Mouse (Mus musculus) hindbrain, postnatal 0 days (tissue): ENCODE measurements around the gene 9430097D07Rik. TPM values are rescaled to one million over a fixed set of nuclear protein-coding genes. Genes with fewer than 3 reads are reported as not detected.

Experiments
- ATAC-seq: fragments of 200-750 bp; cut with Nextera tagmentation; 2 replicates; pipeline ENCODE4 v1.8.0; 2017; ENCODE audit warnings: mild to moderate bottlenecking, moderate TSS enrichment, moderate library complexity
- DNase-seq: peaks from one replicate; pipeline ENCODE4 v3.0.0-alpha.2; 2015; ENCODE audit warnings: low spot score
- H3K27ac ChIP-seq: fragments of 300-500 bp; sonication (generic); 2 replicates; pipeline ENCODE4 v1.5.1; 2014; ENCODE audit warnings: mild to moderate bottlenecking
- H3K27me3 ChIP-seq: fragments of 300-500 bp; sonication (generic); 2 replicates; pipeline ENCODE4 v1.6.1; 2014; ENCODE audit warnings: low read length, mixed read lengths; ENCODE audit not compliant: insufficient read depth
- H3K36me3 ChIP-seq: fragments of 300-500 bp; sonication (generic); 2 replicates; pipeline ENCODE4 v1.6.1; 2014; ENCODE audit warnings: low read length, mixed read lengths; ENCODE audit not compliant: insufficient read depth
- H3K4me1 ChIP-seq: fragments of 300-500 bp; sonication (generic); 2 replicates; pipeline ENCODE4 v1.6.1; 2014; ENCODE audit warnings: antibody characterized with exemption, low read length, mixed read lengths; ENCODE audit not compliant: insufficient read depth
- H3K4me2 ChIP-seq: fragments of 300-500 bp; sonication (generic); 2 replicates; pipeline ENCODE4 v1.6.1; 2014; ENCODE audit warnings: low read depth, mild to moderate bottlenecking, low read length, moderate library complexity, mixed read lengths
- H3K4me3 ChIP-seq: fragments of 300-500 bp; sonication (generic); 2 replicates; pipeline ENCODE4 v1.5.1; 2014; ENCODE audit warnings: low read length
- H3K9ac ChIP-seq: fragments of 300-500 bp; sonication (generic); replicated peaks from 2 replicates; pipeline ENCODE4 v1.6.1; 2014; ENCODE audit warnings: mild to moderate bottlenecking, low read length, moderate library complexity, mixed read lengths
- H3K9me3 ChIP-seq: fragments of 300-500 bp; sonication (generic); 2 replicates; pipeline ENCODE4 v1.6.1; 2016; ENCODE audit warnings: low read length, mixed read lengths
- CTCF ChIP-seq: IDR thresholded peaks from 2 replicates; pipeline ENCODE4 v1.5.1; 2016; ENCODE audit warnings: antibody characterized with exemption, control low read depth, low read depth
- WGBS: fragments of 180-500 bp; shearing (Covaris S2); extraction: QIAGEN DNeasy Blood & Tissue Kit; methylation state at CpG from one replicate; pipeline ENCODE4 v1.1.7; 2014; 5-methylcytosine and 5-hydroxymethylcytosine counted together
- polyA plus RNA-seq: library from polyadenylated mRNA; unstranded; fragments of >200 nt; fragmentation: Nextera tagmentation; extraction: Ambion mirVana; gene quantifications from 2 replicates; pipeline ENCODE4 v1.2.1, GENCODE M21; 2015
- total RNA-seq: library from RNA; depleted of rRNA; stranded (reverse); fragments of >200 nt; gene quantifications from 2 replicates; pipeline ENCODE4 v1.2.3, GENCODE M21; 2014

Gene 9430097D07Rik
- total and polyA plus RNA-seq, 2 experiments from 2014 or later = 0.21 to 0.76 TPM

GRCm38 (mm10) chr2:32541333-32541908, 34.1 kb downstream of the 9430097D07Rik start:
- TF ChIP-seq CTCF = no peak
- H3K4me1 ChIP-seq = peaks cover 35% of the 10 kb centered on the region
- no peaks in the 10 kb centered on the region for H3K36me3 ChIP-seq
- DNase-seq (no peak), ATAC-seq (no peak)
- WGBS = 84% methylated on average over 2 of the region's 2 CpGs
- H3K27me3 ChIP-seq = no peaks in the 10 kb centered on the region
- H3K27ac ChIP-seq = no peak overlapping the region
- no peak overlapping the region for H3K9ac ChIP-seq
- H3K4me3 ChIP-seq = no peak overlapping the region
- H3K4me2 ChIP-seq = no peak overlapping the region
- H3K9me3 ChIP-seq = no peaks in the 10 kb centered on the region

- no peaks in the 10 kb centered on the region for H3K27me3 ChIP-seq
- H3K4me1 ChIP-seq = peaks cover 35% of the 10 kb centered on the region
- H3K27ac ChIP-seq = no peak overlapping the region
- ATAC-seq = no peak
- no peak overlapping the region for H3K9ac ChIP-seq
- H3K4me2 ChIP-seq = peak overlapping the region; percentile 74
- no peak for DNase-seq
- TF ChIP-seq CTCF = no peak
- H3K36me3 ChIP-seq = no peaks in the 10 kb centered on the region
- H3K9me3 ChIP-seq = no peaks in the 10 kb centered on the region
- 72% methylated on average over 14 of the region's 14 CpGs for WGBS
- H3K4me3 ChIP-seq = no peak overlapping the region
Measured at GRCm38 (mm10) chr2:32539452-32539981, 36.0 kb downstream of the 9430097D07Rik start.

GRCm38 (mm10) chr2:32538461-32538860, 37.0 kb downstream of the 9430097D07Rik start:
- ATAC-seq (no peak), DNase-seq (no peak)
- Histone ChIP-seq H3K4me1 (peaks cover 35% of the 10 kb centered on the region), H3K27me3 (no peaks in the 10 kb centered on the region), H3K36me3 (no peaks in the 10 kb centered on the region), H3K9me3 (no peaks in the 10 kb centered on the region), H3K9ac (no peak overlapping the region), H3K27ac (no peak overlapping the region), H3K4me2 (peak overlapping the region; percentile 74), H3K4me3 (no peak overlapping the region)
- 51% methylated on average over 4 of the region's 4 CpGs for WGBS
- no peak for TF ChIP-seq CTCF

- H3K4me1 ChIP-seq = peaks cover 32% of the 10 kb centered on the region
- WGBS = 57% methylated on average over 5 of the region's 5 CpGs
- no peak for ATAC-seq
Measured at GRCm38 (mm10) chr2:32537941-32538340, 37.5 kb downstream of the 9430097D07Rik start.

GRCm38 (mm10) chr2:32537360-32537905, 38.1 kb downstream of the 9430097D07Rik start:
- peak overlapping the region; percentile 94; the same call in 1 of the 2 replicates for H3K27ac ChIP-seq
- H3K36me3 ChIP-seq = no peaks in the 10 kb centered on the region
- peaks cover 27% of the 10 kb centered on the region for H3K4me1 ChIP-seq
- TF ChIP-seq CTCF = no peak
- no peaks in the 10 kb centered on the region for H3K27me3 ChIP-seq
- H3K4me2 ChIP-seq = peak overlapping the region; percentile 74
- 9% methylated on average over 9 of the region's 9 CpGs for WGBS
- no peaks in the 10 kb centered on the region for H3K9me3 ChIP-seq
- peak overlapping the region; percentile 97 for H3K4me3 ChIP-seq
- ATAC-seq (no peak), DNase-seq (peak; percentile 23)
- H3K9ac ChIP-seq = peak overlapping the region; percentile 99

More at GRCm38 (mm10) chr2:32537941-32538340, 37.5 kb downstream of the 9430097D07Rik start:
- Histone ChIP-seq H3K9ac (peak overlapping the region; percentile 99; the same call in 1 of the 2 replicates), H3K27me3 (no peaks in the 10 kb centered on the region), H3K4me3 (peak overlapping the region; percentile 97), H3K27ac (peak overlapping the region; percentile 94; the same call in 1 of the 2 replicates), H3K4me2 (peak overlapping the region; percentile 74), H3K9me3 (no peaks in the 10 kb centered on the region), H3K36me3 (no peaks in the 10 kb centered on the region)
- no peak for TF ChIP-seq CTCF
- DNase-seq = no peak

GRCm38 (mm10) chr2:32536634-32537359, 38.7 kb downstream of the 9430097D07Rik start:
- Histone ChIP-seq H3K27ac (peak overlapping the region; percentile 94), H3K36me3 (no peaks in the 10 kb centered on the region), H3K9me3 (no peaks in the 10 kb centered on the region), H3K4me1 (peaks cover 25% of the 10 kb centered on the region), H3K4me2 (peak overlapping the region; percentile 74), H3K9ac (peak overlapping the region; percentile 99), H3K27me3 (no peaks in the 10 kb centered on the region), H3K4me3 (peak overlapping the region; percentile 97)
- peak; percentile 35; the same call in 1 of the 2 replicates for TF ChIP-seq CTCF
- ATAC-seq = no peak
- WGBS = 2% methylated on average over 11 of the region's 11 CpGs
- peak; percentile 68 for DNase-seq
